Mouse (Mus musculus) CH12.LX (cell line): Measurements from ENCODE around the gene Mrps12.

Experiments used
- CTCF ChIP-seq, 2 experiments: IDR thresholded peaks in 1 of 2; conservative IDR thresholded peaks in 1 of 2; 2 replicates each; pipeline ENCODE4 v1.5.1; 2011 to 2012; ENCODE audit warnings: low read depth in 2 of 2, low read length in 2 of 2, improper control_type of control experiment in 1 of 2, inconsistent platforms in 1 of 2, mild to moderate bottlenecking in 1 of 2, moderate library complexity in 1 of 2
- E2F4 ChIP-seq: IDR thresholded peaks from 2 replicates; pipeline ENCODE4 v1.6.1; 2011; ENCODE audit warnings: low read depth, low read length, improper control_type of control experiment; ENCODE audit not compliant: insufficient replicate concordance
- EP300 ChIP-seq: IDR thresholded peaks from 2 replicates; pipeline ENCODE4 v1.6.1; 2011; ENCODE audit warnings: low read length, improper control_type of control experiment
- ETS1 ChIP-seq: conservative IDR thresholded peaks from 2 replicates; pipeline ENCODE4 v1.6.1; 2012; ENCODE audit warnings: low read depth, mild to moderate bottlenecking, inconsistent platforms, low read length, improper control_type of control experiment, moderate library complexity
- MAFK ChIP-seq: IDR thresholded peaks from 2 replicates; pipeline ENCODE4 v1.6.1; 2011; ENCODE audit warnings: low read length, improper control_type of control experiment; ENCODE audit not compliant: insufficient replicate concordance
- MAX ChIP-seq: IDR thresholded peaks from 2 replicates; pipeline ENCODE4 v1.6.1; 2011; ENCODE audit warnings: low read length, improper control_type of control experiment
- MXI1 ChIP-seq: IDR thresholded peaks from 2 replicates; pipeline ENCODE4 v1.6.1; 2011; ENCODE audit warnings: mild to moderate bottlenecking, low read depth, low read length, improper control_type of control experiment
- POLR2A ChIP-seq: IDR thresholded peaks from 2 replicates; pipeline ENCODE4 v1.6.1; 2011; ENCODE audit warnings: low read depth, mild to moderate bottlenecking, improper control_type of control experiment, low read length
- SIN3A ChIP-seq: IDR thresholded peaks from 2 replicates; pipeline ENCODE4 v1.6.1; 2012; ENCODE audit warnings: low read length, improper control_type of control experiment, inconsistent platforms
- SMC3 ChIP-seq: IDR thresholded peaks from 2 replicates; pipeline ENCODE4 v1.6.1; 2011; ENCODE audit warnings: low read depth, low read length, improper control_type of control experiment
- TCF12 ChIP-seq: IDR thresholded peaks from 2 replicates; pipeline ENCODE4 v1.6.1; 2014; ENCODE audit warnings: low read depth, mild to moderate bottlenecking, inconsistent platforms, low read length, improper control_type of control experiment
- USF2 ChIP-seq: conservative IDR thresholded peaks from 2 replicates; pipeline ENCODE4 v1.6.1; 2011; ENCODE audit warnings: low read depth, low read length, improper control_type of control experiment
- ZMIZ1 ChIP-seq: IDR thresholded peaks from 2 replicates; pipeline ENCODE4 v1.6.1; 2012; ENCODE audit warnings: low read depth, mild to moderate bottlenecking, inconsistent platforms, low read length, improper control_type of control experiment

- TF ChIP-seq ETS1 (no peak), MAX (no peak), POLR2A (no peak), MAFK (no peak), CTCF (conservative IDR thresholded peaks at IDR 0.05 in 1 of 2, IDR thresholded peaks at IDR 0.05 in 1 of 2; ENCODE audit: low read depth in 2 of 2, low read length in 2 of 2) (no peak), EP300 (no peak), E2F4 (no peak), SIN3A (no peak), MXI1 (no peak), USF2 (no peak), ZMIZ1 (no peak), TCF12 (no peak), SMC3 (no peak)
Measured at GRCm38 (mm10) chr7:28697277-28697676, 44.3 kb downstream of the Mrps12 start.
